Mouse (Mus musculus): Measurements from ENCODE around the gene Pde6g.
"Not testable (repeated sequence)": the region's sequence is repeated elsewhere in the genome, so short reads cannot be mapped to it uniquely, and the experiment has no call there.

The Pde6g gene

DNA sequence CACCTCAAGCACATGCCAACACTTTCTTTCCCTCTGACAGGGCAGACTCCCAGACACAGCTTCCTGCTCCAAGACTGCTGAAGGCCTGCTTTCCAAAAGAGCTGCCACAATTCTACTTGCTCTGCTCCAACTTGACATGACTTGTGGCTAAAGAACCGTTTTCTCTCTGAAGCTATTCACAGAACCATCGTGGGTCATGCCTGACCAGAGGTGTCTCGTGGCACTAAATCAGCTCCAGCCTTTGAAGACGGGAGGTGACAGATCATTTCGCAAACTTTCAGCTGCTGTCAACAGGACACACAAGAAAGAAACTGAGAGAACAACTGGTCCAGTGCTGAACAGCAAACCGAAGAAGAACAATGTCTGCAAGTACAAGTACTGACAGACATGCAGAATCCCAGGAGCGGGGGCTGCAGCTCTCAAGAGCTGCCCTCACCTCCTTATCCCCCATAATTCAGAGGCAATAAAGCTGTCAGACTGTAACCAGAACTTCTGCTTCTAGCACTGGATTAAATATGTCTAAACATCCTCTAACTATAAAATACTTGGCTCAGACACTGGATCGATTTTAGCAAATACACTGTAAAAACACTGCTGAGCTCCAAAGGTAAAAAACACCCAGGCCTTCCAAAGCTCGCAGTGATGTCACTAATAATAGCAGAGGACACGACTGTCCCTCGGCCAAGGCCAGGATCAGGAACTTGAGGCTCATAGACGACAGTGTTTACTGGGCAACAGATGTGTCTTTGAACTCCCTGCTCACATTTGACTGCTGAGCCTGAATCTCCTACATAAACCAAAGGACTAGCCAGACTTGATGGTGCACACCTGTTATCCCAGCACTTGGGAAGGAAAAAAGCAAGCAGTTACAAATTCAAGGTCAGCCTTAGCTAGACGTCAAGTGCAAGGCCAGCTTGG, 30.4 kb downstream of the Pde6g start:
- DNase-seq (ENCODE audit: low spot score in 2 of 2), result no peak

DNA sequence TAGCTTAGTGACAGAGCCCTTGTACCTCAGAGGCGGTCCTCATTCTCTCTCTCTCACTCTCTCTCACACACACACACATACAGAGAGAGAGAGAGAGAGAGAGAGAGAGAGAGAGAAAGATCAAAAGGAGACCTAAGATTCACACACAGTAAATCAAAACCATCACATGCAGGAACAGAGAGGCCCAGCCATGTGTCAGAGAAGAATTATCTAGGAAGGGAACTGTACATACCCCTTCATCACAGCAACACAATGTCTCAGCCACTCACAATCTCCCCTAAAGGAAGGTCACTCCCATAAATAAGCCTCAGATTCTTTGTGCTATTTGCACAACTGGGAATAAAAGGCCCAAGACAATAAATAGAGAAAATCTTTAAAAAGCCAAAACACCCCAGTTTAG, 34.7 kb downstream of the Pde6g start:
- no peak for DNase-seq (ENCODE audit: low spot score in 2 of 2)

DNA sequence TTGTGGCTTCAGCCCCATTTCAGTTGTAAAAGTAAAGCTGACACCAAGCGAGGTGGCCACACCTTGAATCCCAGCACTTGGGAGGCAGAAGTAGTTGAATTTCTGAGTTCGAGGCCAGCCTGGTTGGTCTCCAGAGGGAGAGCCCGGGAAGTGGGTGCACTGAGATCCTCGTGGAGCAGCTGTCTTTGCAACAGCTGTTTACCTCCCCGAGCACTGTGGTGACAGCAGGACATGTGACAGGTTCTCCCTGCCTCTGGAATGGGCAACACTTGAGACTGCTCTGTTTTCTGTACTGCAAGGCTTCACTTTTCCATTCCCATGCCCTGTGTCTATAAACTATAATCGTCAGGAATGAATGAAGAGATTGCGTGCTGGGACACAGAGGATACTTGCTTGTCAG, 35.4 kb downstream of the Pde6g start:
- no peak for DNase-seq (ENCODE audit: low spot score in 2 of 2)

DNA sequence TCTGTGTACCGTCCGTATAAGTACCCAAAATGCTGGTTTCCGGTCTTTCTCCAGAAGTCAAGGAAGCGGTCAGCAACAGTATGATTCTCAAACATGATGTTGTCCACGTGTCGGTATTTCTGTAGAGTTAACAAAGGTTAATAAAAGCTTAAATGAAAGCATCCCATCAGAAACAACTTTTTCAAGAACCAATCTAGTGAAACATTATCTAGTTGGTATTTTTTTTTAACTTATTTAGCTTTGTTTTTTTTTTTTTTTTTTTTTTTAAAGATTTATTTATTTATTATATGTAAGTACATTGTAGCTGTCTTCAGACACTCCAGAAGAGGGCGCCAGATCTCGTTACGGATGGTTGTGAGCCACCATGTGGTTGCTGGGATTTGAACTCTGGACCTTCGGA, 39.7 kb downstream of the Pde6g start:
- DNase-seq (ENCODE audit: low spot score in 2 of 2), result not testable (repeated sequence)

GRCm38 (mm10) chr11:120406445-120406844, 46.9 kb downstream of the Pde6g start:
- DNase-seq (ENCODE audit: low spot score in 2 of 2), result no peak

GRCm38 (mm10) chr11:120405867-120406266, 47.4 kb downstream of the Pde6g start:
- no peak for DNase-seq (ENCODE audit: low spot score in 2 of 2)

- no peak for DNase-seq (ENCODE audit: low spot score in 2 of 2)
Measured at GRCm38 (mm10) chr11:120404814-120405213, 48.5 kb downstream of the Pde6g start.

- no peak for DNase-seq (ENCODE audit: low spot score in 2 of 2)
Measured at GRCm38 (mm10) chr11:120399319-120399718, 54.0 kb downstream of the Pde6g start.

All from frontal cortex, postnatal 10 days (tissue).